ENCODE assay signal across 25 mouse cellular contexts in the genomic region with DNA sequence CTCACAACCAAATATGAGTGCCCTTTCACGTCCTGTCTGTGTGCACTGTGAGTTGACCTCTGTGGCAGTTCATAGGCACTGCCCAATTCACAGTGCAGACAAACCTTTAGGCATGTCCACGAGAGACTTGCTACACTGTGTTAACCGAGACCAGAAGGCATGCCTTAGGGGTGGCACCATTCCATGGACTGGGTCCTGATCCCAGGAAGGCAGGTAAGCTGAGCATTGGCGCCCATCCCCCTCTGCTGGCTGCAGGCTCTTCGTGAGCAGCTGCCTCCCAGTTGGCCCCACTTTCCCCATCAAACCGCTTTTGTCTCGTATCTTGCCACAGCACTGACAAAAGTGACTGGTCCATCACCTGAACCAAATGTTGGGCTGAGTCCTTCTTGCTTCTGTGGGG.
DNase-seq lines count a peak whose midpoint lies in the region; ATAC-seq and TF ChIP-seq lines count a peak whose summit lies in the region.
"Had no signal": no experiment of that assay in that cellular context is flagged by ENCODE, and none has a peak within 500 bp of the region (broad histone marks: within the 10 kb centered on the region; RNA-seq: fewer than 3 reads in every experiment).

No protein-coding gene starts in this region.

- intact Hi-C loops in gastrocnemius, adult 2 months (cut with DNase I) = no loop called here
- intact Hi-C loops in gastrocnemius, postnatal 36 days (cut with DNase I) = no loop called here
- intact Hi-C loops in left cerebral cortex, postnatal 4 days (cut with DNase I) = no loop called here
- intact Hi-C loops in left cerebral cortex, postnatal 10 days (cut with DNase I) = no loop called here

- no peak overlapping the region for H3K27ac ChIP-seq in gastrocnemius, adult 2 months
- H3K27ac ChIP-seq in testis, adult 2 months (ENCODE audit: control insufficient read depth, insufficient read depth, low read depth, low read length) = no peak overlapping the region
- H3K27ac ChIP-seq: embryonic facial prominence, embryonic 10.5 days; embryonic facial prominence, embryonic 12.5 days; forebrain, embryonic 13.5 days; forebrain, embryonic 15.5 days had no signal

- ATAC-seq in cerebellum, adult (ENCODE audit: insufficient number of reproducible peaks, low FRiP score, low TSS enrichment) = no peak
- ATAC-seq: activated CD4-positive, CD25-positive, alpha-beta regulatory T cell, adult 4 months; CD4-positive, CD25-positive, alpha-beta regulatory T cell, adult 4 months; forebrain, embryonic 13.5 days; forebrain, embryonic 15.5 days; forebrain, postnatal 0 days; Patski had no signal

- peak; percentile 83 to 86 for DNase-seq in cerebellum, postnatal 10 days
- peak; percentile 22 for DNase-seq in gastrocnemius, adult 2 months
- DNase-seq in gastrocnemius, postnatal 36 days = no peak
- DNase-seq in left cerebral cortex, postnatal 4 days = peak; percentile 56
- DNase-seq in left cerebral cortex, postnatal 10 days (ENCODE audit: extremely low spot score in 1 of 2, low spot score in 2 of 2) = no peak
- DNase-seq in testis, postnatal 14 days (ENCODE audit: low spot score) = no peak
- DNase-seq: adrenal gland, adult 8-10 months; adrenal gland, postnatal 14 days; adrenal gland, postnatal 36 days; B cell, adult 2 months; cerebellum, adult 11-12 months; cerebellum, adult 2 months; cerebellum, adult 9-10 months; forebrain, postnatal 0 days had no signal

- H3K36me3 ChIP-seq in testis, adult 2 months (ENCODE audit: control insufficient read depth, insufficient read depth, low read length) = no peaks in the 10 kb centered on the region
- H3K36me3 ChIP-seq: embryonic facial prominence, embryonic 10.5 days; embryonic facial prominence, embryonic 12.5 days; forebrain, embryonic 15.5 days; G1E had no signal

- TF ChIP-seq POLR2A in testis, adult 2 months (IDR thresholded peaks at IDR 0.05; ENCODE audit: control insufficient read depth, low read depth, low read length) = no peak

- TF ChIP-seq CTCF in gastrocnemius, adult 2 months (IDR thresholded peaks at IDR 0.05) = no peak
- no peak for TF ChIP-seq CTCF in testis, adult 2 months (IDR thresholded peaks at IDR 0.05; ENCODE audit: control insufficient read depth, insufficient read depth, insufficient replicate concordance, low read depth, low read length)

- no peak overlapping the region for H3K4me3 ChIP-seq in gastrocnemius, adult 2 months
- peak overlapping the region; percentile 5 for H3K4me3 ChIP-seq in testis, adult 2 months (ENCODE audit: control insufficient read depth, low read depth, low read length)
- H3K4me3 ChIP-seq: embryonic facial prominence, embryonic 10.5 days; embryonic facial prominence, embryonic 12.5 days; forebrain, embryonic 13.5 days; forebrain, embryonic 15.5 days had no signal

- H3K4me1 ChIP-seq in testis, adult 2 months (ENCODE audit: control insufficient read depth, insufficient read depth, low read length) = no peaks in the 10 kb centered on the region
- H3K4me1 ChIP-seq: embryonic facial prominence, embryonic 12.5 days; forebrain, embryonic 13.5 days; forebrain, embryonic 15.5 days had no signal

- H3K27me3 ChIP-seq in testis, adult 2 months (ENCODE audit: control insufficient read depth, insufficient read depth, low read length) = no peaks in the 10 kb centered on the region
- H3K27me3 ChIP-seq: CH12.LX; embryonic facial prominence, embryonic 12.5 days; forebrain, embryonic 13.5 days; forebrain, embryonic 15.5 days; Patski had no signal

Comparison
In these comparisons a context has a peak if more than half of its experiments do, and no peak if none do; other contexts are left out.
1. DNase-seq: peak in cerebellum, postnatal 10 days (2 of 2), gastrocnemius, adult 2 months (single experiment) and left cerebral cortex, postnatal 4 days (single experiment); none in gastrocnemius, postnatal 36 days (0 of 2), left cerebral cortex, postnatal 10 days (0 of 2) and testis, postnatal 14 days (single experiment).